Mouse (Mus musculus): ENCODE results near the gene Rtn1. TPM values are rescaled to one million over a fixed set of nuclear protein-coding genes. Genes with fewer than 3 reads are reported as not detected.

Gene Rtn1
- polyA plus RNA-seq, 1 experiment = 2.8 TPM

GRCm38 (mm10) chr12:72229451-72230196, 179.2 kb downstream of the Rtn1 start:
- DNase-seq (ENCODE audit: low spot score) = no peak

- DNase-seq (ENCODE audit: low spot score) = no peak
Observed at GRCm38 (mm10) chr12:72227731-72228130, 181.1 kb downstream of the Rtn1 start.

GRCm38 (mm10) chr12:72225371-72225770, 183.5 kb downstream of the Rtn1 start:
- DNase-seq (ENCODE audit: low spot score) = peak; percentile 4

GRCm38 (mm10) chr12:72223557-72224102, 185.2 kb downstream of the Rtn1 start:
- DNase-seq (ENCODE audit: low spot score) = peak; percentile 13

GRCm38 (mm10) chr12:72213554-72213953, 195.3 kb downstream of the Rtn1 start:
- DNase-seq (ENCODE audit: low spot score) = no peak

GRCm38 (mm10) chr12:72200828-72201227, 208.0 kb downstream of the Rtn1 start:
- no peak for DNase-seq (ENCODE audit: low spot score)

GRCm38 (mm10) chr12:72197925-72198486, 210.8 kb downstream of the Rtn1 start:
- DNase-seq (ENCODE audit: low spot score) = no peak

GRCm38 (mm10) chr12:72197434-72197833, 211.4 kb downstream of the Rtn1 start:
- DNase-seq (ENCODE audit: low spot score) = no peak

GRCm38 (mm10) chr12:72184929-72185328, 223.9 kb downstream of the Rtn1 start, which contains the start of gene Ccdc175:
Gene Ccdc175 (minus strand): TSS chr12:72185029.
- no peak for DNase-seq (ENCODE audit: low spot score)

GRCm38 (mm10) chr12:72179561-72179960, 229.3 kb downstream of the Rtn1 start:
- DNase-seq (ENCODE audit: low spot score) = no peak

- no peak for DNase-seq (ENCODE audit: low spot score)
Observed at GRCm38 (mm10) chr12:72178322-72178721, 230.5 kb downstream of the Rtn1 start.

Other genes starting within 250 kb of the Rtn1 start
- gene Ccdc175, start 224.0 kb downstream of the Rtn1 start, polyA plus RNA-seq (2012; rRNA removed) = not detected in 2 replicates
- gene Lrrc9, start 32.8 kb upstream of the Rtn1 start, polyA plus RNA-seq (2012; rRNA removed) = 0.07 TPM in 2 replicates
- gene Pcnx4, start 127.3 kb upstream of the Rtn1 start, polyA plus RNA-seq (2012; rRNA removed) = 7.9 and 9.0 TPM in 2 replicates
- not detected in 2 replicates for gene Gm4756, start 240.6 kb upstream of the Rtn1 start, polyA plus RNA-seq (2012; rRNA removed)